Mouse (Mus musculus) embryonic fibroblast, embryonic 13.5 days (primary cell): ENCODE data around the gene Meox2. TPM values are rescaled to one million over a fixed set of nuclear protein-coding genes. Genes with fewer than 3 reads are reported as not detected.
A peak's percentile ranks its signal among the peaks of the same experiment; 100 is the strongest.
"Not testable (repeated sequence)": the region's sequence is repeated elsewhere in the genome, so short reads cannot be mapped to it uniquely, and the experiment has no call there.

Source experiments
- H3K27ac ChIP-seq: 2 replicates; pipeline ENCODE4 v1.5.1; 2012; ENCODE audit warnings: low read length, control low read depth, inconsistent platforms; ENCODE audit not compliant: insufficient read depth
- H3K4me1 ChIP-seq: 2 replicates; pipeline ENCODE4 v1.6.1; 2011; ENCODE audit warnings: low read length; ENCODE audit not compliant: control insufficient read depth, insufficient read depth
- H3K4me3 ChIP-seq: 2 replicates; pipeline ENCODE4 v1.5.1; 2011; ENCODE audit warnings: mild to moderate bottlenecking, control low read depth, low read length; ENCODE audit not compliant: insufficient read depth
- CTCF ChIP-seq: IDR thresholded peaks from 2 replicates; pipeline ENCODE4 v1.5.1; 2011; ENCODE audit warnings: mild to moderate bottlenecking, control low read depth, low read length, moderate library complexity, borderline replicate concordance; ENCODE audit not compliant: insufficient read depth
- POLR2A ChIP-seq: IDR thresholded peaks from 2 replicates; pipeline ENCODE4 v1.6.1; 2011; ENCODE audit warnings: low read depth, mild to moderate bottlenecking, control low read depth, low read length, moderate library complexity
- polyA plus RNA-seq: library from polyadenylated mRNA; stranded (reverse); fragments of >200 nt; gene quantifications from 2 replicates; pipeline ENCODE4 v1.2.4, GENCODE M21; 2011; ENCODE audit warnings: low read depth; ENCODE audit not compliant: missing spikeins, insufficient read length

The Meox2 gene
- polyA plus RNA-seq, result 1.0 and 4.4 TPM in 2 replicates

GRCm38 (mm10) chr12:37108390-37108738 is at the start of gene Meox2:
Gene Meox2, plus strand, starts transcription at chr12:37108540.
- Histone ChIP-seq H3K4me1 (0 out of 2 replicates have a peak, but pooled peaks cover 2% of the 10 kb centered on the region), H3K4me3 (peak within 1 kb of the TSS; percentile 46), H3K27ac (no peak within 1 kb of the TSS)
- TF ChIP-seq CTCF (no peak), POLR2A (no peak)

- Histone ChIP-seq H3K27ac (no peak overlapping the region), H3K4me1 (no peaks in the 10 kb centered on the region), H3K4me3 (no peak overlapping the region)
- TF ChIP-seq POLR2A (no peak), CTCF (no peak)
Measured at GRCm38 (mm10) chr12:37072636-37073035, 35.7 kb upstream of the Meox2 start.

GRCm38 (mm10) chr12:37077308-37077707 is 31.0 kb upstream of the Meox2 start:
- H3K27ac ChIP-seq, result no peak overlapping the region
- TF ChIP-seq CTCF, result no peak
- no peak overlapping the region for H3K4me3 ChIP-seq
- no peaks in the 10 kb centered on the region for H3K4me1 ChIP-seq

GRCm38 (mm10) chr12:37080005-37080404 is 28.3 kb upstream of the Meox2 start:
- H3K4me1 ChIP-seq, H3K4me3 ChIP-seq, H3K27ac ChIP-seq: not testable (repeated sequence)

- H3K4me3 ChIP-seq, result no peak overlapping the region
- TF ChIP-seq POLR2A (no peak), CTCF (no peak)
Measured at GRCm38 (mm10) chr12:37106541-37106940, 1.8 kb upstream of the Meox2 start.

GRCm38 (mm10) chr12:37107150-37107549 is 1.2 kb upstream of the Meox2 start:
- H3K27ac ChIP-seq, result no peak overlapping the region
- TF ChIP-seq POLR2A (no peak), CTCF (no peak)
- no peak overlapping the region for H3K4me3 ChIP-seq
- H3K4me1 ChIP-seq, result 0 out of 2 replicates have a peak, but pooled peaks cover 2% of the 10 kb centered on the region

More at GRCm38 (mm10) chr12:37106541-37106940, 1.8 kb upstream of the Meox2 start:
- Histone ChIP-seq H3K4me1 (0 out of 2 replicates have a peak, but pooled peaks cover 2% of the 10 kb centered on the region), H3K27ac (no peak overlapping the region)

GRCm38 (mm10) chr12:37107713-37108389 is 489 bp upstream of the Meox2 start:
- Histone ChIP-seq H3K27ac (no peak overlapping the region), H3K4me3 (no peak overlapping the region), H3K4me1 (0 out of 2 replicates have a peak, but pooled peaks cover 2% of the 10 kb centered on the region)
- TF ChIP-seq CTCF, result no peak
- TF ChIP-seq POLR2A, result no peak

GRCm38 (mm10) chr12:37108819-37109473 is 606 bp downstream of the Meox2 start:
- no peak for TF ChIP-seq CTCF
- TF ChIP-seq POLR2A, result no peak
- H3K27ac ChIP-seq, result no peak overlapping the region

GRCm38 (mm10) chr12:37109474-37110012 is 1.2 kb downstream of the Meox2 start:
- TF ChIP-seq CTCF (no peak), POLR2A (no peak)
- no peak overlapping the region for H3K27ac ChIP-seq

More at GRCm38 (mm10) chr12:37108819-37109473, 606 bp downstream of the Meox2 start:
- peak overlapping the region; percentile 46 for H3K4me3 ChIP-seq
- 0 out of 2 replicates have a peak, but pooled peaks cover 2% of the 10 kb centered on the region for H3K4me1 ChIP-seq

GRCm38 (mm10) chr12:37110977-37111376 is 2.6 kb downstream of the Meox2 start:
- H3K4me1 ChIP-seq, result 0 out of 2 replicates have a peak, but pooled peaks cover 2% of the 10 kb centered on the region
- H3K27ac ChIP-seq, result no peak overlapping the region
- TF ChIP-seq CTCF (no peak), POLR2A (no peak)
- peak overlapping the region; percentile 16; the same call in 1 of the 2 replicates for H3K4me3 ChIP-seq

More at GRCm38 (mm10) chr12:37109474-37110012, 1.2 kb downstream of the Meox2 start:
- H3K4me1 ChIP-seq, result 0 out of 2 replicates have a peak, but pooled peaks cover 2% of the 10 kb centered on the region
- peak overlapping the region; percentile 46 for H3K4me3 ChIP-seq
